Mouse (Mus musculus) adrenal gland, postnatal 14 days (tissue): ENCODE measurements at regions not wholly inside any gene's neighbourhood (a gene's known extent, or its start where the extent isn't known, plus 50 kb on each side); places are given as distances from the start of the nearest gene placed in this dataset.

ENCODE experiments used
- DNase-seq: peaks from one replicate; pipeline ENCODE4 v3.0.0; 2021; ENCODE audit warnings: mixed read lengths

DNA sequence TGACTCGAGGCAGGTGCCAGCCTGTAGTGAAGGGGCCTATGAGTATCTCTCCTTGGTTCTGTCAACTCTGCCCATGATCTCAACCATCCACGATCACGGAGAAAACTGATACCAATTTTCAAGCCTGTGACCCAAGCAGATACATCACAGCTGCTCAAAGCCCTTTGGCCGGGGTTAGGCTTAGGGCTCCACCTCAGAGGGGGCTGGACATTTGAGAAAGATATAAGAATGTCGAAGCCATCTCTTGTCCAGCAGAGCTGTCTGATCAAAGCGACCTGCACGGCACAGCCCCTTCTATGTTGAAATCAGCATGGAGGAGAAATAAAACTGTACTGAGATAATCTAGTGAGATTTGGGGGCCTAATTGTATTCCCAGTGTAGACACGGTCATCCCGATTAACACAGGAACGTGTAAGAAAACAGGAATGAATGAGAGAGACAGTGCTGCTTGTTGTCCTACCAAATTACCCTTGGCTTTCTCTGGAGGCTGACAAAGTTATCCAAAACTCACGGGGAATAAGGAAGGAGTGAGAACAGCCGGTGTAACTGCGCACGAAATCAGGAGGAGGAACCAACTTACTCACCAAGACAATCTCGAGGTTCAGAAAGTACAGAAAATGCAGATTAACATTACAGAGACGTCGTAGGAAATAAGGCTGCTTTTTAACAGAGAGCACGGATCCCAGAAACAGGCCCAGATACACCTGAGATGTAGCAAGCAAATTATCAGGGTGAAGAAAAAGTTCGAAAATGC is 212.7 kb upstream of the Amigo2 start:
- no peak for DNase-seq

DNA sequence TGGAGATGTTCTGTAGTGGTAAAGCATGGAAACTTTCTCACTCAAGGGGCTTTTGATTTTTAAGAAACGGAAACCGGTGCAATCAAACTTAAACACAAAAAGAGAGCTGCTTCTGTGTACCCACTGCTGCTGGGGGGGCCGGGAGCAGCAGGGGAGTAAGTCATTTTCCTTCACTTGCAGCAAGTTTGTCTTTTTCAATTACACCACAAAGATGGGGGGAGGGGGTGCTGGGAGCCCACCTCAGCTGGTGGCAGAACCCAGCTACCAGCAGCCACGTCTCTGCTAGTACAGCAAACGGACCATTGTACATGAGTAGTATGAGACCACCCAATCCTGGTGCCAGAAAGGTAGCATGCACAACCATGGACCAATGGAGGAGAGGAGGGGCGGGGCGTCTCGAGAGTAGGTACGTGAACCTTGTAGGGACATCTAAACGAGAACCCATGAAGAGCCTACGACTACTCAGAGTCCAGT is 211.7 kb upstream of the Amigo2 start:
- DNase-seq: peak; percentile 6

DNA sequence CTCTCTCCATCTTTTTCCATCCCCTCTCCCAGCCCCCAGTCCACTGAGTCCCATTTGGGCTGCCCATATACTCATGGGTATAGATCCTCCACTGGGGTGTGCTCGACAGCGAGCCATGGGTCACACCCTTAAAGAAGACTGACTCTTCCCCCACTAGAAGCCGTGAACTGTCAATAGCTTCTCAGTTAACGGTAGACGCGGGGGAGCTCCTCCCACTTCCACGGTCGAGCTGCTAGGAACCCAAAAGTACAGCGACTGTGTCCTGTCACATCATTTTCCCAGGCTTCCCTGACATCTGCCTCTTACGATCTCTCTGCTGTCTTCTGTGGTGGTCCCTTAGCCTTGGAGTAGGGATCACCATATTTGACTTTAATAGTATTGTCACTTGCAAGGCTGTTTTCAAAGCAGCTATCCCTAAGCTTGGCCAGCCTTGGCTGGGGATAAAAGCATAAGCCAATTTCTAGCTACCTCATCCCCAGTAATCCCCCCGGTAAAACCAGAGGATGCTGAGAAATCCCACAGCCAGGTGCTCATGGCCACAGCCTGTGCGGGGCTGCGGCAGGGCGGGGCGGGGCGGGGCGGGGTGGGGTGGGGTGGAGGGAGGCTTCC is 211.2 kb upstream of the Amigo2 start:
- DNase-seq: no peak

DNA sequence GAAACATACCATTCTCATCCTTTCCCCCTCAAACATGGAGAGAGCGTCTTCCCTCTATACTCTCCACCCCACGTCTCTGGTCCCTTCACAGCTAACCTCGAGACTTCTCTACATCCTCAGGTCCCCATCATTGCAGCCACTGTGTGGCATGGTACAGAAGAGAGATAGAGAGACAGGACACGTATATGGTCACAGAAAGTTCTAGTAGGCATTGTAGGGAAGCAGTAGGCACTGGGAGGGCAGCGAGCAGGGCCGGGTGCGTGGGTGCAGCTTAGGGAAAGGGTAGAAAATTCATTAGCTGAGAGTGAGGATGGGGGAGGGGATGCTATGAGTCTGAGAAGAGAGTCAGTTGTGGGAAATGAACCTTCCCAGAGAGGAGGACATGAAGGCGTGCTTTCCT is 210.4 kb upstream of the Amigo2 start:
- no peak for DNase-seq

DNA sequence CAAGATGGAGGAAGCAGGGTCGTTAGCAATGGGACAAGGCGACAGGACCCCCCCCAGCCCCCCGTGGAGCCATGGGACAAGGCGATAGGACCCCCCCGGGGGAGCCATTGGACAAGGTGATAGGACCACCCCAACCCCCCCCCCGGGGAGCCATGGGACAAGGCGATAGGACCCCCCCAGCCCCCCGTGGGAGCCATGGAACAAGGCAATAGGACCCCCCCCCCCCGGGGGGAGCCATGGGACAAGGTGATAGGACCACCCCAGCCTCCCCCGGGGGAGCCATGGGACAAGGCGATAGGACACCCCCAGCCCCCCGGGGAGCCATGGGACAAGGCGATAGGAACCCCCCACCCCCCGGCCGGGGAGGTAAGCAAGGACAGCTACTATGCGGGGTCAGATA is 209.9 kb upstream of the Amigo2 start:
- no peak for DNase-seq

DNA sequence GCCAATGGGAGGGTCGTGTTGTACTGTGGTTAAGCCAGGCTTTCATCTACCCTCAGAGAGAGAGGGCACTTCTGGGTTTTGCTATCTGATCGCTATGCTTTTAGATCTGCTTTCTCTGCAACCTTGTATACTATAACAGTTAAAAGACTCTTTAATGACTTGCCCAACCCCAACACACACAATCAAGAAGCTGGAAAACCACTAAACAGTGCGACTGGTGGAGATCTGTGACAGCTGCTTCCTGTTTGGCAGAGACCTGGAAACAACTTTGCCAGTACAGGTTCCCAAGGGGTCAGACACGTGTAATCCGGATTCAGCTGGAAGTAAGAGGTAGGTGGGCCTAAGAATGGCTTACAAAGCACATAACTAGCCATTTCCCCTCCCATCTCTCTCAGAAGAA is 208.6 kb upstream of the Amigo2 start:
- DNase-seq: no peak

DNA sequence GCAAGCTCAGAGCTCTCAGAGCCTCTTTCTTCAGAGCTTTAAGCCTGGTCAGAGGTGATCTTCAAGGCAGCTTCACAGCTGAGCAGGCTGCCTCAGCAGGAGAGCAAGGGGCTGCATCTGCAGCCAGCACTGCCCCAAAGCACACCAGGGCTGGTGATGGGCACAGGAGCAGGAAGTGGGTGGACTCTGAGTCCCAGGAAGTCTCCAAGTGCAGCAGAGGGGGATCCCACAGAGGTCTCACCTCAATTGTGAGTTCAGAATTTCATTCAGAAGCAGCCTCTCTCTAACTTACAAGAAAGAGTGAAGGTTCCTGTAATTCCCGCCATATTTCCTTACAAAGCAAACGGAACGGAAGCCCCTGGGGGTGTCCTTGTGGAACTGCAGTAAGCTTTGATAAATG is 202.6 kb upstream of the Amigo2 start:
- no peak for DNase-seq

DNA sequence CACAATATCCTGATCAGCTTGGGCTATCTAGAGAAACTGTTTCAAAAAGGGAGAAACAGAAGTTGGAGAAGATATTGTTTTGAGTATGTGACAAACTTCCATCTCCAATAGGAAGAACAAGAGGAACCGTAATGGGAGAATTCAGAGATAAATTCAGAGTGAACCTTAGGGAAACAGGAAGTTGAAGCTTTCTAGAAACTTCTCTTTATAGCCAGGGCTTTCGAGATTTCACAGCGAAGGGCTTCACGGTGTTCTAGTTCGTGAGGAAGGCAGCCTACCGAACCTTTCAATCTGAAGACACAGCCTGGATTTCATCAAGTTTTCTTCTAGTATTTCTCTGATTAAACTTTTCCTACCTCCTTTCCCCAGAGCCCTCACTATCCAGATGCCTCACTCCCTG is 201.9 kb upstream of the Amigo2 start:
- DNase-seq: no peak

DNA sequence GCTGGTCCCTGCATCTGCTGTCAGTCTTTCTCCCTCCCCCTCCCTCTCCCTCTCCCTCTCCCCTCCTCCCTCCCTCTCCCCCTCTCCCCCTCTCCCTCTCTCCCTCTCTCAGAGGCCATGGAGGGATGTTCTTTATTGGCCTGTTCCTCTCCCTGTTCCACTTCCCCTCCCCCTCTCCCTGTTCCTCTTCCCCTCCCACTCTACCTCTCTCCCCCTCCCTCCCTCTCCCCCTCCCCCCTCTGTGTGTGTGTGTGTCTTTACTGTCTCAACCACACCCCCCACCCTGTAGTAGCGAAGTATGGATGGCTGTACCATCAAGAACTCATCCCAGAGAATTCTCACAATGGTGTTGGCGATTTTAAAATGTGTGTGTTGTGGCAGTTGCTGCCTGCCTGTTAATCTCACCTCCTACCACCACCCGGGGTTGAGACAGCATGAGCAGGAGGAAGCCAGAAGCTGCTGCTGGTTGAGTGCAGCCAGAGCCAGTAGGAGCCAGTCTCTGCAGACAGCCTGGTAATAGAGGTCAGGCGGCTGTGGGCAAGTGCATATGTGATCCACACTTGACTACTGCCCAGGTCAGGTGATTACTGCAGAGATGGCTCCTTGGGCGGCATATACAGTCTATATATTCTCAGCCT is 201.3 kb upstream of the Amigo2 start:
- DNase-seq: no peak

DNA sequence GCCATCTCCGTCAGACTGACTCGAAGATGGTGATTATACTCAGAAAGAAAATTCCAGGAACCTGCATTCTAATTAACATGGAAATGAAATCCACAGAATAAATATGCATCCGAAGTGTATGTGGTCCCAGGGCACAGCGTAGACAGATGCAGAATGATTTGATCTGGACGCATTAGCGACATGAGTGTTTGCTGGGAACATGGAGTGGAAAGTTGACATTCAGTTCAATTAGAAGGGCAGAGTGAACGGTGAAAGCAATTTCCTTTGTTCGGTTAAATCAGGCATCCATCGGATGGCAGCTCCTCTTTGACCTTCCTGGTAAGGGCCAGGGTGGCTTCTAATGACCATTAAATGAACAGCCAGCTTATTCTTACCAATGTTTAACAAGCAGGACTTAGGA is 199.1 kb upstream of the Amigo2 start:
- no peak for DNase-seq

DNA sequence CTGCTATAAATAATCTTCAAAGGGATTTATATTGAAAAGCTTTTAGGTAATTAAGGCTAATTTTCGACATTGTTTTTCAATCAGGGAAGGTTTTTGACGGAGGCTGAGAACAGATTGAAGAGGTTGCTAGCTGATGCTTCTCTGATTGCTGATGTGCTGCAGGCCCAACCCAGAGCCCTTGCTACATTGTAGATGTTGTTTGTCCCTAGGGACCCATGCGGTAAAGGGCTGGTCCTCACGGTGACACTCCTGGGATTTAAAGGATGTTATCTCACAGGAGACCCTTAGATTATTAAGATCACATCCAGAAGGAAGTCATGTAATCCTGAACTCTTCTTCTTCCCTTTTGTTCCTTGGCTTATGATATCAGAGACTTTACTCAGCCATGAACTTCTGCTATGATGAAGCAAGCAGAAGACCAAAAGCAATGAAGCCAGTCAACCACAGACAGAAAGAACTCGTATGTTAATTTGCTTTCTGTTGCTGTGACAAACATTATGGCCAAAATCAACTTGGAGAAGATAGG is 191.2 kb upstream of the Amigo2 start:
- no peak for DNase-seq
